Mouse (Mus musculus) liver, postnatal 0 days (tissue): ENCODE results near the gene Mecom.

Experiments used
- CTCF ChIP-seq: sonication (generic); IDR thresholded peaks from 2 replicates; pipeline ENCODE4 v1.5.1; 2016; ENCODE audit warnings: antibody characterized with exemption, low read depth
- EP300 ChIP-seq: IDR thresholded peaks from 2 replicates; pipeline ENCODE4 v1.6.1; 2016; ENCODE audit warnings: antibody characterized with exemption, low read depth, mild to moderate bottlenecking

DNA sequence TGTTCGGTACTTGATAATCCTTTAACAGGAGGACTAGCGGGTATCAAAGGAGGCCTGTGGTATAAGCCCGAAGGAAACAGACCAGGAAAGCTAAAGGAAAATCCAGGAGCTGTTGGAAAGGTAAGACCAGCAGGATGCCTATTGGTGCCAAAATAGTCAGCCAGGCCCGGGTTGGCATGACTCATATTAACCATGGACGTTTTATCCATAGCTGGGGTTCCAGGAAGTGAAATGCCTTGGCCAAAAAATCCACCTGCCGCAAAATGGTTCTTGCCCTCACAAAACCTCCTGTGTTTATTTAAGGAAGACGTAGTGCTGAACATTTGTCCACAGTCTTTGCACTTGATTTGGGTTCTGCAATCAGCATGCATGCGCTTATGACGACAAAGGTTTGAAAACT, 567.3 kb downstream of the Mecom start:
- TF ChIP-seq CTCF (no peak), EP300 (no peak)
